Mouse (Mus musculus) C2C12 (cell line): Measurements from ENCODE around the gene Islr. TPM values are rescaled to one million over a fixed set of nuclear protein-coding genes. Genes with fewer than 3 reads are reported as not detected.

Source experiments
- H3K27me3 ChIP-seq: one replicate; pipeline ENCODE4 v1.6.1; 2011; ENCODE audit not compliant: control insufficient read depth, insufficient read depth, insufficient read length
- H3K36me3 ChIP-seq: one replicate; pipeline ENCODE4 v1.6.1; 2011; ENCODE audit not compliant: control insufficient read depth, insufficient read depth
- H3K4me3 ChIP-seq: one replicate; pipeline ENCODE4 v1.5.1; 2011; ENCODE audit warnings: mild to moderate bottlenecking, control low read depth; ENCODE audit not compliant: poor library complexity, insufficient read depth, severe bottlenecking
- H3K79me2 ChIP-seq: one replicate; pipeline ENCODE4 v1.6.1; 2011; ENCODE audit not compliant: control insufficient read depth, insufficient read depth
- H3K79me3 ChIP-seq: one replicate; pipeline ENCODE4 v1.6.1; 2011; ENCODE audit warnings: low read depth, control low read depth
- H3ac ChIP-seq: one replicate; pipeline ENCODE3; 2011; ENCODE audit warnings: low read depth; ENCODE audit not compliant: control insufficient read depth, insufficient read length
- CEBPB ChIP-seq: IDR thresholded peaks from one replicate; pipeline ENCODE4 v1.6.1; 2011; ENCODE audit warnings: low read depth, mild to moderate bottlenecking, control low read depth, moderate library complexity
- CTCF ChIP-seq: IDR thresholded peaks from one replicate; pipeline ENCODE4 v1.5.1; 2011; ENCODE audit not compliant: control insufficient read depth, insufficient read depth, insufficient read length
- FOSL1 ChIP-seq: IDR thresholded peaks from one replicate; pipeline ENCODE4 v1.8.0; 2011; ENCODE audit warnings: mild to moderate bottlenecking, low read length; ENCODE audit not compliant: poor library complexity, insufficient read depth, severe bottlenecking
- MAX ChIP-seq: IDR thresholded peaks from one replicate; pipeline ENCODE4 v1.6.1; 2011; ENCODE audit warnings: mild to moderate bottlenecking, control low read depth
- MYOD1 ChIP-seq: IDR thresholded peaks from one replicate; pipeline ENCODE4 v1.6.1; 2011; ENCODE audit warnings: low read depth; ENCODE audit not compliant: control insufficient read depth, insufficient read length
- MYOG ChIP-seq: IDR thresholded peaks from one replicate; pipeline ENCODE4 v1.6.1; 2011; ENCODE audit not compliant: control insufficient read depth, insufficient read length; ENCODE audit errors: extremely low read depth
- USF1 ChIP-seq: IDR thresholded peaks from one replicate; pipeline ENCODE4 v1.6.1; 2011; ENCODE audit warnings: low read depth, mild to moderate bottlenecking, control low read depth, moderate library complexity
- polyA plus RNA-seq: library from polyadenylated mRNA; unstranded; fragments of >200 nt; fragmentation: generic; extraction: Trizol; gene quantifications from one replicate; pipeline ENCODE4 v1.2.1, GENCODE M21; 2012; ENCODE audit warnings: missing spikeins

Islr gene
- polyA plus RNA-seq, 1 experiment = 10.3 TPM

- Histone ChIP-seq H3K27me3 (no peaks in the 10 kb centered on the region), H3K79me2 (no peaks in the 10 kb centered on the region), H3K4me3 (no peak overlapping the region), H3K36me3 (no peaks in the 10 kb centered on the region), H3K79me3 (no peaks in the 10 kb centered on the region), H3ac (no peak overlapping the region)
- TF ChIP-seq MAX (no peak), USF1 (no peak), CTCF (no peak), MYOG (no peak), CEBPB (no peak), MYOD1 (no peak), FOSL1 (no peak)
Observed at GRCm38 (mm10) chr9:58172863-58173262, 31.2 kb downstream of the Islr start.

GRCm38 (mm10) chr9:58169426-58169825 lies 34.7 kb downstream of the Islr start:
- no peaks in the 10 kb centered on the region for H3K79me2 ChIP-seq
- H3K4me3 ChIP-seq = no peak overlapping the region
- no peak overlapping the region for H3ac ChIP-seq
- H3K79me3 ChIP-seq = no peaks in the 10 kb centered on the region
- TF ChIP-seq USF1 = no peak
- H3K27me3 ChIP-seq = no peaks in the 10 kb centered on the region
- no peaks in the 10 kb centered on the region for H3K36me3 ChIP-seq

GRCm38 (mm10) chr9:58168880-58169279 lies 35.2 kb downstream of the Islr start:
- H3K4me3 ChIP-seq = no peak overlapping the region
- no peaks in the 10 kb centered on the region for H3K27me3 ChIP-seq
- H3ac ChIP-seq = no peak overlapping the region
- H3K79me3 ChIP-seq = no peaks in the 10 kb centered on the region
- H3K79me2 ChIP-seq = no peaks in the 10 kb centered on the region
- TF ChIP-seq MYOG (no peak), MYOD1 (peak; percentile 80)
- no peaks in the 10 kb centered on the region for H3K36me3 ChIP-seq

GRCm38 (mm10) chr9:58165779-58166178 lies 38.3 kb downstream of the Islr start:
- Histone ChIP-seq H3ac (no peak overlapping the region), H3K79me3 (no peaks in the 10 kb centered on the region), H3K36me3 (no peaks in the 10 kb centered on the region), H3K4me3 (no peak overlapping the region), H3K79me2 (no peaks in the 10 kb centered on the region), H3K27me3 (no peaks in the 10 kb centered on the region)
- TF ChIP-seq CEBPB (no peak), MYOG (no peak), MAX (no peak), USF1 (no peak), FOSL1 (no peak), CTCF (no peak), MYOD1 (no peak)

- TF ChIP-seq CTCF = no peak
- TF ChIP-seq CEBPB = no peak
- no peak for TF ChIP-seq MAX
- TF ChIP-seq FOSL1 = no peak
- TF ChIP-seq MYOD1 = no peak
- TF ChIP-seq USF1 = no peak
- TF ChIP-seq MYOG = no peak
- no peak overlapping the region for H3ac ChIP-seq
Observed at GRCm38 (mm10) chr9:58163146-58163545, 41.0 kb downstream of the Islr start.

GRCm38 (mm10) chr9:58162173-58162572 lies 41.9 kb downstream of the Islr start:
- Histone ChIP-seq H3K27me3 (no peaks in the 10 kb centered on the region), H3K79me2 (no peaks in the 10 kb centered on the region), H3K79me3 (no peaks in the 10 kb centered on the region), H3K36me3 (no peaks in the 10 kb centered on the region), H3K4me3 (no peak overlapping the region), H3ac (no peak overlapping the region)
- TF ChIP-seq USF1 = no peak

More at GRCm38 (mm10) chr9:58163146-58163545, 41.0 kb downstream of the Islr start:
- Histone ChIP-seq H3K27me3 (no peaks in the 10 kb centered on the region), H3K79me2 (no peaks in the 10 kb centered on the region), H3K4me3 (no peak overlapping the region), H3K79me3 (no peaks in the 10 kb centered on the region), H3K36me3 (no peaks in the 10 kb centered on the region)
